Mouse (Mus musculus) G1E (cell line): ENCODE measurements around the gene Kcnma1.

Experiments used
- CTCF ChIP-seq: IDR thresholded peaks from 2 replicates; pipeline ENCODE4 v1.5.1; 2012; ENCODE audit warnings: low read depth, low read length, inconsistent platforms, mixed read lengths
- GATA1 ChIP-seq: IDR thresholded peaks from 2 replicates; pipeline ENCODE4 v1.6.1; 2012; ENCODE audit warnings: borderline replicate concordance, low read length, inconsistent platforms, mixed read lengths
- POLR2AphosphoS5 ChIP-seq: IDR thresholded peaks from 2 replicates; pipeline ENCODE4 v1.6.1; 2012; ENCODE audit warnings: low read depth, low read length, inconsistent platforms; ENCODE audit not compliant: insufficient replicate concordance

DNA sequence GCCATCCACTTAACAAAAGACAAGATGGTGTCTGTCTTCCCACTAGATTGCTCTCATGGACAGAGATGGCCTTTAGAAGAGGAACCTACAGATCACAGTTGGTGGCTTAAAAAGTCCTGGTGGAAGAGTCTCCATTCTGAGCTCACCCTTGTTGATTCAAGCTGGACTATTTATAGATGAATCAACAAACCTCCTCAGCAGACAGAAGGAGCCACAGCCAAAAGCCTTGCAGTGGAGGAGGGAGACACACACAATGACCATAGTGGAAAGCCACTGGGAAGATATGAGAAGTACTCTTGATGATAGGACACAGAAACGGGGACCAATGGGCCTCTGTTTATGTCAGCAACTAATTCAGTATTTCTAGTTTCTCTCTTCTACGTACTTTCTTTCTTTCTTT is 239.7 kb downstream of the Kcnma1 start:
- TF ChIP-seq CTCF, result no peak
- no peak for TF ChIP-seq GATA1
- TF ChIP-seq POLR2AphosphoS5, result no peak
